Mouse (Mus musculus) cerebellum, postnatal 4 days (tissue): ENCODE measurements around the gene Grk6.
A peak's percentile ranks its signal among the peaks of the same experiment; 100 is the strongest.

ENCODE experiments used
- DNase-seq, 2 experiments: peaks; one replicate each; pipeline ENCODE4 v3.0.0; 2022; ENCODE audit warnings: low spot score in 2 of 2, mixed read lengths in 1 of 2

Gene Grk6

GRCm38 (mm10) chr13:55484520-55485088 lies 39.7 kb downstream of the Grk6 start:
- no peak for DNase-seq

GRCm38 (mm10) chr13:55486029-55486794 lies 41.3 kb downstream of the Grk6 start:
- peak in 1 of 2 experiments; percentile 56 for DNase-seq

GRCm38 (mm10) chr13:55486916-55487577 lies 42.2 kb downstream of the Grk6 start:
- peak in 1 of 2 experiments; percentile 57 for DNase-seq

- DNase-seq, result peak in 1 of 2 experiments; percentile 71
Observed at GRCm38 (mm10) chr13:55487578-55488498, 43.0 kb downstream of the Grk6 start, which contains the start of gene Dbn1. Gene Dbn1 (minus strand): TSS chr13:55488111.

GRCm38 (mm10) chr13:55494257-55494656 lies 49.4 kb downstream of the Grk6 start:
- DNase-seq, result no peak

- DNase-seq, result peak in 1 of 2 experiments; percentile 58
Observed at GRCm38 (mm10) chr13:55494883-55495621, 50.2 kb downstream of the Grk6 start.

- DNase-seq, result no peak
Observed at GRCm38 (mm10) chr13:55495702-55496101, 50.8 kb downstream of the Grk6 start.

- no peak for DNase-seq
Observed at GRCm38 (mm10) chr13:55496661-55497060, 51.8 kb downstream of the Grk6 start.

- DNase-seq, result no peak
Observed at GRCm38 (mm10) chr13:55498906-55499305, 54.0 kb downstream of the Grk6 start.

GRCm38 (mm10) chr13:55500575-55500974 lies 55.7 kb downstream of the Grk6 start:
- no peak for DNase-seq

GRCm38 (mm10) chr13:55502405-55502804 lies 57.5 kb downstream of the Grk6 start:
- no peak for DNase-seq

- DNase-seq, result no peak
Observed at GRCm38 (mm10) chr13:55504390-55504789, 59.5 kb downstream of the Grk6 start.

GRCm38 (mm10) chr13:55505810-55506209 lies 60.9 kb downstream of the Grk6 start:
- no peak for DNase-seq

- peak in 1 of 2 experiments; percentile 36 for DNase-seq
Observed at GRCm38 (mm10) chr13:55506697-55507096, 61.8 kb downstream of the Grk6 start.

- DNase-seq, result no peak
Observed at GRCm38 (mm10) chr13:55507877-55508276, 63.0 kb downstream of the Grk6 start.

GRCm38 (mm10) chr13:55508531-55508930 lies 63.7 kb downstream of the Grk6 start:
- DNase-seq, result no peak

GRCm38 (mm10) chr13:55510332-55510667 lies 65.4 kb downstream of the Grk6 start:
- DNase-seq, result no peak
